Mouse (Mus musculus): ENCODE data around the gene Ctsc. TPM values are rescaled to one million over a fixed set of nuclear protein-coding genes. Genes with fewer than 3 reads are reported as not detected.
"Not testable (repeated sequence)": the region's sequence is repeated elsewhere in the genome, so short reads cannot be mapped to it uniquely, and the experiment has no call there.

Ctsc gene
- 48.2 and 61.6 TPM in 2 replicates for total RNA-seq (2015; ENCODE audit: low replicate concordance)
- total RNA-seq (2017; ENCODE audit: low replicate concordance) = 25.3 and 26.2 TPM in 2 replicates

GRCm38 (mm10) chr7:88277858-88278627 is at the start of gene Ctsc:
Gene Ctsc (plus strand): TSS chr7:88278085.
- ATAC-seq (replicated peaks; ENCODE audit: low FRiP score, poor library complexity, severe bottlenecking) = no peak

GRCm38 (mm10) chr7:88229051-88229450 is 48.8 kb upstream of the Ctsc start:
- ATAC-seq (replicated peaks; ENCODE audit: low FRiP score, poor library complexity, severe bottlenecking) = no peak

GRCm38 (mm10) chr7:88230121-88230520 is 47.8 kb upstream of the Ctsc start:
- ATAC-seq (replicated peaks; ENCODE audit: low FRiP score, poor library complexity, severe bottlenecking) = no peak

GRCm38 (mm10) chr7:88230756-88231522 is 46.9 kb upstream of the Ctsc start:
- ATAC-seq (replicated peaks; ENCODE audit: low FRiP score, poor library complexity, severe bottlenecking) = no peak

DNA sequence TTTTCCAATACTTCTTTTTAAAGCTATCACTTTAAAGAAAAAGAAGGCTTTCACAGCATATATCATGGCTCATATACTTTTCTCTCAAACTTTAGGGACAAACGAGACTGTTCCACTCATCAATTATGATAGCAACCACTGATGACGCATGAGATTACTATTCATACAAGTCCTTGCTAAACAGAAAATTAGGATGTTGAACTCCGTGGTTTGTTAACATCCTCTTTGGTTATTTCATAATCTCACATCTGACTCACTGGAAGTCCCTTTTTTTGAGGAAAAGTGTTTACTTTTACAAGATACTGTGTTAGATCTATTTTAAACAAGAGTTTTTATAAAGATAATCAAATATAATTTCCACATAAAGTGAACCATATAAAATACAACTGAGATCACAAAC is 34.8 kb upstream of the Ctsc start:
- ATAC-seq (replicated peaks; ENCODE audit: low FRiP score, poor library complexity, severe bottlenecking) = no peak

DNA sequence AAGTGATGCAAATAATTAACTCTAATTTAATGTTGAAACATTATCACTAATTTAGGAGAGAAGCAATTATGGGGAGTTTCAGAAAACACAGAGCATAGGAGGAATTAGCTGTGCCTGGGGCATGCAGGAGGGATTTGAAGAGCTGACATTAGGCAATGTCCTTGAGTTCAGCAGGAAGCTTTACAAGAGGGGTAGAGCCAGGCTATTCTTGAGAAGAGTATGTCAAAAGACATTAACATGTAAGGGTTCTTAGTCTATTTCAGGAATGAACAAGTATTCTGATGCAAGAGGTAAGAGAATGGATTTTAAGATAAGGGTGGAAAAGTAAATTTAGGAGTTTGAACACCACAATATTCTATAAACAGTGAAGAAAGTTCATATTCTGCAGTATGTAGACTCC is 33.4 kb upstream of the Ctsc start:
- ATAC-seq (replicated peaks; ENCODE audit: low FRiP score, poor library complexity, severe bottlenecking) = no peak

- not testable (repeated sequence) for ATAC-seq (replicated peaks; ENCODE audit: low FRiP score, poor library complexity, severe bottlenecking)
Measured at GRCm38 (mm10) chr7:88250380-88250779, 27.5 kb upstream of the Ctsc start.

- ATAC-seq (replicated peaks; ENCODE audit: low FRiP score, poor library complexity, severe bottlenecking) = no peak
Measured at GRCm38 (mm10) chr7:88251535-88251934, 26.4 kb upstream of the Ctsc start.

DNA sequence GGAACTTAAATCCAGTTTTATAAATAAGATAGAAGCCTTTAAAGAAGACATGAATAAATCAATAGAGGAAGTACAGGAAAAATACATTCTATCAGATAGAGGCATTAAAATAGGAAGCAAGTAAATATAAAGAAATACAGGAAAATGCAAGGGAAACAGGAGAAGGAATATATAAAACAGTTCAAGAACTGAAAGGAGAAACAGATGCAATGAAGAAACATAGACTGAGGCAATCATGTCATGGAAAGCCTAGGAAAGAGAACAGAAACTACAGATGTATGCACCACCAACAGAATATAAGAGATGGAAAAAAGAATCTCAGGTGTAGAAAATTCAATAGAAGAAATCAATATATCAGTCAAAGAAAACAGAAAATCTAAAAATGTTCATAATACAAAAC is 25.8 kb upstream of the Ctsc start:
- no peak for ATAC-seq (replicated peaks; ENCODE audit: low FRiP score, poor library complexity, severe bottlenecking)

GRCm38 (mm10) chr7:88254884-88255283 is 23.0 kb upstream of the Ctsc start:
- ATAC-seq (replicated peaks; ENCODE audit: low FRiP score, poor library complexity, severe bottlenecking) = no peak

GRCm38 (mm10) chr7:88259155-88259925 is 18.5 kb upstream of the Ctsc start:
- no peak for ATAC-seq (replicated peaks; ENCODE audit: low FRiP score, poor library complexity, severe bottlenecking)

GRCm38 (mm10) chr7:88261799-88262198 is 16.1 kb upstream of the Ctsc start:
- no peak for ATAC-seq (replicated peaks; ENCODE audit: low FRiP score, poor library complexity, severe bottlenecking)

DNA sequence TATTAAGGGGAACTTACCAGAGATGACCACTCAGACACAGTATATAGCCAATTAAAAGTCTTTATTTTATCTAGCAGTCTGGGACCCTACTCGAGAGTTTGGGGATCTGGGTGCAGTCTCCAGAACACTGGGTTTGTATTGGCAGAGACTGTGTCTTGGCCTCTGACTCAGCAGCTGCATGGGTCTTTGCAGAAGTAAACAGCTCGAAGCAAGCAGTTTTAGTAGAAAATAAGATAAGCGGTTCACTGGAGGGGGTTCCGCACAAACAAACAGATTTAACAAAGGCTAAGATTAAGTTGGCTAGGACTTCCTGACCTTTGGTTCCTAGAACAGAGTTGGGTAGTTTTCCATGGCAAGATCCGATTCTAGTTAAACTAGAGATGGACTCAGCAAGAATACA is 13.0 kb upstream of the Ctsc start:
- no peak for ATAC-seq (replicated peaks; ENCODE audit: low FRiP score, poor library complexity, severe bottlenecking)

- no peak for ATAC-seq (replicated peaks; ENCODE audit: low FRiP score, poor library complexity, severe bottlenecking)
Measured at GRCm38 (mm10) chr7:88269913-88270312, 8.0 kb upstream of the Ctsc start.

GRCm38 (mm10) chr7:88271531-88271930 is 6.4 kb upstream of the Ctsc start:
- no peak for ATAC-seq (replicated peaks; ENCODE audit: low FRiP score, poor library complexity, severe bottlenecking)

GRCm38 (mm10) chr7:88276914-88277765 is 745 bp upstream of the Ctsc start:
- no peak for ATAC-seq (replicated peaks; ENCODE audit: low FRiP score, poor library complexity, severe bottlenecking)

GRCm38 (mm10) chr7:88278628-88279196 is 827 bp downstream of the Ctsc start:
- ATAC-seq (replicated peaks; ENCODE audit: low FRiP score, poor library complexity, severe bottlenecking) = no peak

DNA sequence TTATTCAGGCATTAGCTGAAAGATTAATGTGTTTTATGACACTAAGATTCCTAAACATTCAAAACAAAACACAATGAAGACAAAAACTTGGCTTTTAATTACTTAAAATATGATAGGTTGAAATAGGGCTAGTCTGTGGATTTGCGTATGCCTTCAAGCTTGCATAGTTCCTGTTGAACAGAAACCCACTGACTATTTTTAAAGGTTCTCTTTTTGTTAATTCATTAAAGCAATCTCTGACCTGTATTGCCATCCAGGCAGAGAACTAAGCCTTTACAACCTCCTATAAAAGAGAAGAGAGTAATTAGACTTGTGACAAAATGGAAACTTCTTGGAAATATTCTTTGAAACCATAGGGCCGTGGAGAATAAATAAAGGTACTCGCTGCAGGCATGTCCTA is 7.4 kb downstream of the Ctsc start:
- no peak for ATAC-seq (replicated peaks; ENCODE audit: low FRiP score, poor library complexity, severe bottlenecking)

GRCm38 (mm10) chr7:88291036-88291435 is 13.2 kb downstream of the Ctsc start:
- ATAC-seq (replicated peaks; ENCODE audit: low FRiP score, poor library complexity, severe bottlenecking) = no peak
